Mouse (Mus musculus): Measurements from ENCODE around the gene Ap2m1. TPM values are rescaled to one million over a fixed set of nuclear protein-coding genes. Genes with fewer than 3 reads are reported as not detected.
A peak's percentile ranks its signal among the peaks of the same experiment; 100 is the strongest.

Ap2m1 gene
- total and polyA plus RNA-seq, 3 experiments, result 319 to 415 (median 343) TPM

GRCm38 (mm10) chr16:20509349-20509748 is 25.9 kb upstream of the Ap2m1 start:
- no peak overlapping the region for H3K9ac ChIP-seq (ENCODE audit: insufficient read depth, low read depth)
- in situ Hi-C loops (cut with MboI; ENCODE audit: low pct_ligation_motif_present, low pct_unique_long_range_greater_than_20kb, low sequenced_read_pairs) (loop anchor here (5.0 to 10.0 kb wide), 3 partner anchors 38 to 135 kb away; partner anchors contain the start of gene Abcf3), dilution Hi-C loops (cut with MboI; ENCODE audit: extremely low pct_ligation_motif_present, extremely low pct_unique_long_range_greater_than_20kb, low sequenced_read_pairs) (no loop called here)
- H3K4me3 ChIP-seq (replicated peaks in 1 of 3; ENCODE audit: low read depth in 2 of 3, low read length in 2 of 3, poor library complexity in 1 of 3), result no peak overlapping the region
- DNase-seq (ENCODE audit: extremely low read depth), result peak; percentile 47
- peaks cover 0 to 9% of the 10 kb centered on the region in 2 experiments; a peak in 3 of 4 replicates for H3K4me1 ChIP-seq (ENCODE audit: control insufficient read depth in 1 of 2, insufficient read depth in 2 of 2)
- H3K27me3 ChIP-seq (replicated peaks), result no peaks in the 10 kb centered on the region
- no peaks in the 10 kb centered on the region for H3K9me3 ChIP-seq (replicated peaks; ENCODE audit: low read length)
- H3K4me2 ChIP-seq (ENCODE audit: insufficient read depth, low read depth, poor library complexity, severe bottlenecking), result no peak overlapping the region
- H3K79me2 ChIP-seq (replicated peaks; ENCODE audit: control insufficient read depth, extremely low read depth, insufficient read depth, poor library complexity, severe bottlenecking), result no peaks in the 10 kb centered on the region
- H3K27ac ChIP-seq (ENCODE audit: insufficient read depth, low read depth), result no peak overlapping the region
- H3K36me3 ChIP-seq (replicated peaks in 1 of 2; ENCODE audit: control insufficient read depth in 1 of 2, insufficient read depth in 1 of 2, low read length in 1 of 2), result peaks cover 68 to 80% of the 10 kb centered on the region in 2 experiments
- TF ChIP-seq EP300 (IDR thresholded peaks at IDR 0.05; ENCODE audit: low read length), result no peak
- TF ChIP-seq RAD21 (IDR thresholded peaks at IDR 0.05; ENCODE audit: low read depth, low read length), result peak; percentile 55
- no peak for TF ChIP-seq GABPA (IDR thresholded peaks at IDR 0.05; ENCODE audit: insufficient replicate concordance, low read depth, low read length)
- TF ChIP-seq ETS1 (conservative IDR thresholded peaks at IDR 0.05; ENCODE audit: low read depth, low read length), result no peak
- TF ChIP-seq SMC3 (IDR thresholded peaks at IDR 0.05; ENCODE audit: low read depth, low read length), result peak; percentile 62
- TF ChIP-seq JUND (conservative IDR thresholded peaks at IDR 0.05; ENCODE audit: low read depth, low read length), result no peak
- no peak for TF ChIP-seq CHD1 (IDR thresholded peaks at IDR 0.05; ENCODE audit: low read depth, low read length)
- no peak for TF ChIP-seq POLR2A (IDR thresholded peaks at IDR 0.05; ENCODE audit: low read depth, low read length)
- no peak for TF ChIP-seq JUN (IDR thresholded peaks at IDR 0.05; ENCODE audit: insufficient read depth, low read depth, low read length)
- peak in 1 of 2 experiments; percentile 66; a peak in 2 of 4 replicates for TF ChIP-seq CTCF (conservative IDR thresholded peaks at IDR 0.05 in 1 of 2, IDR thresholded peaks at IDR 0.05 in 1 of 2; ENCODE audit: low read depth in 2 of 2, low read length in 2 of 2)
- no peak for TF ChIP-seq MAX (IDR thresholded peaks at IDR 0.05; ENCODE audit: low read length)
- TF ChIP-seq NRF1 (IDR thresholded peaks at IDR 0.05; ENCODE audit: low read depth, low read length), result no peak
- no peak for TF ChIP-seq RCOR1 (conservative IDR thresholded peaks at IDR 0.05; ENCODE audit: low read depth, low read length)
- TF ChIP-seq MEF2A (IDR thresholded peaks at IDR 0.05; ENCODE audit: borderline replicate concordance, low read depth, low read length), result no peak
- TF ChIP-seq CHD2 (IDR thresholded peaks at IDR 0.05; ENCODE audit: low read length), result no peak
- TF ChIP-seq USF1 (IDR thresholded peaks at IDR 0.05; ENCODE audit: low read depth, low read length), result no peak
- no peak for TF ChIP-seq ELF1 (IDR thresholded peaks at IDR 0.05; ENCODE audit: low read depth, low read length)

GRCm38 (mm10) chr16:20511277-20511847 is 23.9 kb upstream of the Ap2m1 start:
- Histone ChIP-seq H3K27me3 (replicated peaks) (no peaks in the 10 kb centered on the region), H3K9me3 (replicated peaks; ENCODE audit: low read length) (no peaks in the 10 kb centered on the region), H3K9ac (ENCODE audit: insufficient read depth, low read depth) (peak overlapping the region; percentile 34), H3K4me1 (ENCODE audit: control insufficient read depth in 1 of 2, insufficient read depth in 2 of 2) (peaks cover 0 to 15% of the 10 kb centered on the region in 2 experiments; a peak in 3 of 4 replicates), H3K4me2 (ENCODE audit: insufficient read depth, low read depth, poor library complexity, severe bottlenecking) (peak overlapping the region; percentile 35; the same call in 1 of the 2 replicates), H3K27ac (ENCODE audit: insufficient read depth, low read depth) (no peak overlapping the region), H3K36me3 (replicated peaks in 1 of 2; ENCODE audit: control insufficient read depth in 1 of 2, insufficient read depth in 1 of 2, low read length in 1 of 2) (peaks cover 49 to 60% of the 10 kb centered on the region in 2 experiments), H3K79me2 (replicated peaks; ENCODE audit: control insufficient read depth, extremely low read depth, insufficient read depth, poor library complexity, severe bottlenecking) (no peaks in the 10 kb centered on the region), H3K4me3 (replicated peaks in 1 of 3; ENCODE audit: low read depth in 2 of 3, low read length in 2 of 3, poor library complexity in 1 of 3) (no peak overlapping the region)
- DNase-seq (ENCODE audit: extremely low read depth), result peak; percentile 46
- in situ Hi-C loops (cut with MboI; ENCODE audit: low pct_ligation_motif_present, low pct_unique_long_range_greater_than_20kb, low sequenced_read_pairs), result no loop called here
- dilution Hi-C loops (cut with MboI; ENCODE audit: extremely low pct_ligation_motif_present, extremely low pct_unique_long_range_greater_than_20kb, low sequenced_read_pairs), result no loop called here
- TF ChIP-seq PAX5 (IDR thresholded peaks at IDR 0.05; ENCODE audit: low read length) (no peak), ZC3H11A (IDR thresholded peaks at IDR 0.05; ENCODE audit: low read depth, low read length) (no peak), RCOR1 (conservative IDR thresholded peaks at IDR 0.05; ENCODE audit: low read depth, low read length) (no peak), MAFK (IDR thresholded peaks at IDR 0.05; ENCODE audit: insufficient replicate concordance, low read length) (peak; percentile 27; the same call in 1 of the 2 replicates), NELFE (IDR thresholded peaks at IDR 0.05; ENCODE audit: low read depth, low read length) (no peak), EP300 (IDR thresholded peaks at IDR 0.05; ENCODE audit: low read length) (peak; percentile 76), TBP (conservative IDR thresholded peaks at IDR 0.05; ENCODE audit: low read depth, low read length) (no peak), BHLHE40 (IDR thresholded peaks at IDR 0.05; ENCODE audit: low read depth, low read length) (0 out of 2 replicates have a peak, but pooled peaks have one; percentile 20), MXI1 (IDR thresholded peaks at IDR 0.05; ENCODE audit: low read depth, low read length) (no peak), ZKSCAN1 (IDR thresholded peaks at IDR 0.05; ENCODE audit: borderline replicate concordance, low read depth, low read length) (no peak), JUND (conservative IDR thresholded peaks at IDR 0.05; ENCODE audit: low read depth, low read length) (no peak), ZMIZ1 (IDR thresholded peaks at IDR 0.05; ENCODE audit: low read depth, low read length) (0 out of 2 replicates have a peak, but pooled peaks have one; percentile 55), KAT2A (IDR thresholded peaks at IDR 0.05; ENCODE audit: insufficient replicate concordance, low read length) (0 out of 2 replicates have a peak, but pooled peaks have one; percentile 36), TCF12 (IDR thresholded peaks at IDR 0.05; ENCODE audit: low read depth, low read length) (peak; percentile 28; the same call in 1 of the 2 replicates), MEF2A (IDR thresholded peaks at IDR 0.05; ENCODE audit: borderline replicate concordance, low read depth, low read length) (peak; percentile 69; the same call in 1 of the 2 replicates), E2F4 (IDR thresholded peaks at IDR 0.05; ENCODE audit: insufficient replicate concordance, low read depth, low read length) (no peak), USF2 (conservative IDR thresholded peaks at IDR 0.05; ENCODE audit: low read depth, low read length) (no peak), MAX (IDR thresholded peaks at IDR 0.05; ENCODE audit: low read length) (no peak; the same call in 1 of the 2 replicates), RAD21 (IDR thresholded peaks at IDR 0.05; ENCODE audit: low read depth, low read length) (no peak), CTCF (conservative IDR thresholded peaks at IDR 0.05 in 1 of 2, IDR thresholded peaks at IDR 0.05 in 1 of 2; ENCODE audit: low read depth in 2 of 2, low read length in 2 of 2) (no peak), USF1 (IDR thresholded peaks at IDR 0.05; ENCODE audit: low read depth, low read length) (no peak)

Data from CH12.LX (cell line).